Mouse (Mus musculus) granulocyte monocyte progenitor cell, adult 5-6 weeks (primary cell): ENCODE results near the gene Gria1. TPM values are rescaled to one million over a fixed set of nuclear protein-coding genes. Genes with fewer than 3 reads are reported as not detected.

ENCODE experiments used
- ATAC-seq: replicated peaks from 2 replicates; pipeline ENCODE4 v1.8.0; 2016; ENCODE audit warnings: mild to moderate bottlenecking, moderate TSS enrichment, inconsistent platforms; ENCODE audit not compliant: poor library complexity, severe bottlenecking
- total RNA-seq, 2 experiments: library from RNA; stranded (forward) in 1 of 2; stranded (reverse) in 1 of 2; fragments of 200-712, 200-1000 nt in 1 of 2; fragments of >200 nt in 1 of 2; fragmentation: Nextera tagmentation in 1 of 2; gene quantifications; 2 replicates each; pipeline ENCODE4 v1.2.3; 2014 to 2017

Gria1 gene
- total RNA-seq, 2 experiments from 2014 or later: not detected

DNA sequence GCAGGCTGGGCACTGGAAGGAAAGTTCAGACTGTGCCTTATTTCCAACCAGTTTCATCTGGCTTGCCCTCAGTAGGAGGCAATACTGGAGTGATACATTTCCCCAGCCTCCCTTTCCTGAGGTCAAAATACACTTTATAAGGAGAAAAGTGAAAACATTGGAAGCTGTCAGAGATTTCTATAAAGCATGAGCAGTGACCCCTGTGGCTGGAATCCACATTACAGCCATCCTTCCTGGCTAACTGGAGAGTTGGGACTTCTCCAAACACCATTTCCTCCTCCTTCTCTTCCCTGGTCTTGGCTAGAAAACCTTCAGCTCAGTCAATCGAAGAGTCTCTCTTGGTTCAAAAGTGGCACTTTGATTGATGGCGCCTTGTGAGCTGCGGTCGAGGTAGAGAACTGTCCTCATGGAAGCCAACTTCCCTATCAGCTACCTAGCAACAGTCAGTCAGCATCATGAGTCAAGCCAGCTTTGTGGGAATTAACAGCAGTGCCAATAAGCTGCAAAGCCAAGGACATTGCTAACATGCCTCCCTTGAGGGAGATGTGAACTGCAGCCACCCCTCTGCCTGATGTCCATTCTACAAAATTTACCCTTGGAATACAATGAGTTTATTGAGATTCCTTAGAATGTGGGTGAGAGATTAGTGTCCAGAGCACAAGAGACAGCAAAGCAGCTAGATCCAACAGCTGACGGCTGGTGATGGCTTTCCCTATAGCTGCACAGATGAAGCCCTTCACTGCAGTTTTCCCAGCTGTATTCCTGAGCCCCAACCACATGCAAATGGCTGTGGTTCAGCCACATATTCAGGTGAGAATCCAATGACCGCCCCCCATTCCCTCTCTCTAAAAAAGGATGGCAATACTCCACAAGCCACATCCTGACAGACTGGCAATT, 40.7 kb downstream of the Gria1 start:
- ATAC-seq: no peak

DNA sequence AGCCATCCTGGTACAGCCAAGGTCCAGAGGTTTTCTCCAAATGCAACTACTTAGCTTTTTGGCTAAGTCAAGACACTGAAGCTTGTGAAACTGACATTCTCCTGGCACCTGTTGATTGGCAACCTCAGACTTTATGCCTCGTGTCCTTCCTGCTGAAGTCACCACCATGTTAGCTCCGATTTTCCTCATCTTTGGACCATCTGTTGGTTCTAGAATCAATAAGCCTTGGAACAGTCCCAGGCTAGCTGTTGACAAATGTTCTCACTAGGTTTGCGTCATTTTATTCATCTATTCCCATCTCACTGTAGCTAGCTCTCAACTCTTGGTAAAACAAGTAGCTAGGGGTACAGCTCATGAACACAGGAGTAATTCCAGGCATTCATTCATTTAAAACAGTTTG, 51.3 kb downstream of the Gria1 start:
- ATAC-seq: no peak

DNA sequence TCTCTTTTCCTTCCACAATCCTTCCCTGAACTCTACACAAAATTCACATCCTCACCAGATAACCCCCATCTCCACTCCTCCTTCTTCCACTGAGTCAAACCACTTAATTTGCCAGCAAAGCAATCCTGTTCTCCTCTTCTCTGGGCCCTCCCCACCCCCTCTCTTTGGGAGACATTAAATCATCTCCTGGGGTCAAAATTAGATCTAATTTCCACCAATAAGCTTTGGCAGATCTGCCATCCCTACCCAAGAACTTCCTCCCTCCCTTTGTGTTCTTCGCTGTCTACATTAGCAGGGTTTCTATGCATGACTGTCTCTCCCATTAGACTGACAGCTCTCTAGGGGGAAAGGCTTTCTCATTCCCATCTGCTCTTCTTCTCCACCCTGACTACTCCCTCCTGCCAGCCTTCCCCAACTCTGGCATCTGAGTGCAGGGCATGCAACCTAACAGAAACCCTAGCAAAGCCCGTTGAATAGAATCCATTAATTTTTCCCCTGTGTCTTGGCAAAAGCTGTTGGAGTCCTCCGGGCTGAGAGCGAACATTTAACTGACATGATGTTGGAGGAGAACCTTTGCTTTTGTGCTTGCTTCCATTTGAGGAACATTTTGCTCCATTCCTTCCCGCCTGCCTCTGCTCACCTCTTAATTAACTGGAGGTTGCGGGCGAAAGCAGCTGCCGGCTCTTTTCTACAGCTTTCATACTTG, 59.2 kb downstream of the Gria1 start:
- no peak for ATAC-seq

DNA sequence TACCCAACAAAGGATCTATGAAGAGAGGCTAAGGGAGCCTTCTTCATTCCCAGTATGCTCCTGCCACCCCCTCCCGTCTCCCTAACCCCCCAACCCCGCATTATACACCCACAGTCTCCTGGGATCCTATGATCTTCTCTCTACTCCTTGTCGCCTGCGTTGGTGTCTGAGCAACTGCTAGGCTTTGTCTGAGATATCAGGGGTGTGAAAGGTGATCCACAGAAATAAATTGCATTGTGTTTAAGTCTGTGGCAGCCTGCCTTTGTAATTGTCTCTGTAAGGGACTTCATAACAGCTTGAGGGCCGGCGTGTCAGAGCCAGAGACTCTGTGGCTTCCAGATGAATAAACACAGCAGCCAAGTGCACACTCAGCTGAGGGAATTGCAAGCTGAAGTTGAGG, 61.0 kb downstream of the Gria1 start:
- ATAC-seq: no peak

DNA sequence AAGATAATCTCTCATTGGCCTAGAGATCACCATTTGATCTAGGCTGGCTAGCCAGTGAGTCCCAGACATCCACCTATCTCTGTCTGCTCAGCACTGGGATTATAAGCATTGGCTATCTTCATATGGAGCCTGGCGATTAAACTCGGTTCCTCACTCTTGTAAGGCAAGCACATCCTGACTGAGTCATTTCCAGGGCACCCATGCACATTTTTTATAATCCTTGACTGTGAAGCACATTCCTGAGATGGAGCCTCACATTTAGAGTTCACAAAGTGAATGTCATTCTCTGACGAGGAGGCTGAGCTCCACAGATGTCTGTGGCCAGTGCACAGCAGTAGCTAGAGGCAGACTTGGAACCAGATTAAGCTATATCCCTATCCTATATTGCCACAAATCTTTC, 68.2 kb downstream of the Gria1 start:
- ATAC-seq: no peak

DNA sequence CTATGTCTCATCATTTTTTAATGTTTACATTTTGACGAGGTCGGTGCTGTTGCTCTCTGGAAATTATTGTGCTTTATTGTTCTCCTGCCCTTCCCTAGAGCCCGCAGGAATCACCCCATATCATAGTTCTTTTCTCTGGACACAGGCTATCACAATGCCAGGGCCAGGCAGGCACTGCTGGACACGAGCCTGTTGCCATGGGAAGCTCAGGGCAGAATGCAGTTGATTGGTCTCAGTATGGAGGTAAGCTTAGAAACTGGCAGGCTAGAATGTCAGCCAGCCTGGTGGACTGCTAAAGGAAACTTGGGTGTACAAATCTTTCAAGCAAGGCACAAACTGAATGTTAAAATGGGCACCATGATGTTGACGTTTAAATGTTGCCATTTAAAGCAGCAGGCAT, 78.3 kb downstream of the Gria1 start:
- ATAC-seq: no peak

DNA sequence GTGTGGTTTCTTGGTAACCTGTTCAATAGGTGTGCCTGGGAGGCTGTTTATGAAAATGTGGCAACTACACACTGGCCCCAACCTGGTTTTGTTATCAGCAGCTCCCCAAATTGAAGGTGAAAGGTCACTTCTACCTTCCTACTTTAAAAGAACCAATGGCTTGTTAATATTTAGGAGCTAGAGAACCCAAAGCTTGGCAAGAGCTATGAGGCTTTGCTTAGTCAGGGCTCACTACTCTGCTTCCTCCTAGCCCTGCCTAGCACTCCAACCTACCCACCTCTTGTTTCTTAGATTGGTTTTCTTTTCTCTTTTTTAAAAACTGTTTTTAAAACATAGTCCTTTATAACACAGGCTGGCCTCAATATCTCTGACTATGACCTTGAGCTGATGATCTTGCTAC, 79.5 kb downstream of the Gria1 start:
- no peak for ATAC-seq

DNA sequence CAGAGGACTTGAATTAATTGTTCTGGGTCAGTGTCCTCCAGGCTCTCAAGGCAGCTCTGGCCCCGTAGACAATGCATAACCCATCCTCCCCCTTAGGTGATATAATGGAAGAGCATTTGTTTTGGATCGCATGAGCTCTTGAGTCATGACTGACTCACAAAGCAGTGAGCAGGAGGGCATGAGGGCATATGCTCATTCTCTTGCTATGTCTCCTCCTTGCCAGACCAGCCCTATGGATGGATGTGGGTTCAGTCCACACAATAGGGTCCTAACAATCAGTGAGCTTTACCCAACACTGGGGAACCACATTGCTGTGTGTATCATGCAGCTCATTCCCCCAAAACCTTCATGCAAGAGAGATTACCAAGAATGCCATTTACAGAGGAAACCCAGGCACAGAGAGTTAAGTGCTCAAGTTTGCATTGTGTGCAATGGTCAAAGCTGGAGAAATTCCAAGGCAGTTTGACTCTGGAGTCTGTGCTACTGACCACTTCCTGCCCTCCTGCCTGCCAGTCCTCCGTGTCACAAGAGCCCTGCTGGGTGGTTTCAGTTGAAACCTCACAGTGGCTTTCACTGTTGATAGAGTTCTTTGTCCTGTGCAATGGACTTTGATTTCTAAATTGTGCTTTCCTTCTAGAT, 80.2 kb downstream of the Gria1 start:
- no peak for ATAC-seq

DNA sequence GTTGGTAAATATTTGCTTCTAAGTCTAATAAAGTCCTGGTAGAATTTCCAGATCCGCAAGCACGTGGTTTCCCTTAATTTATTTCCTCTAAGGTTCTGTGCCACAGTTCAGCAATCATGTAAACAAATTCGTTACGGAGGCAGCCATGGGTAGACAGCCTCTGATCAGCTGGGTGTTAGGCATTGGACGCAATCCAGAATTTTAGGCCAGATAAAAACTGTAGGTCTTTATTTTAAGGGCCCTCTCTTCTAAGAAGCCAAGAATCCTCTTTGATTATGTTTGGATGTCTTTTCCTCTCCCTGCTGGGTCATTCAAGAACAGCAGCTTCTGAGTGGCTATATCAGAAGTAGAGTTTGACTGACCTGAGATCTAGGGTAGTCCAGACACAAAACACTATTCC, 89.3 kb downstream of the Gria1 start:
- no peak for ATAC-seq

DNA sequence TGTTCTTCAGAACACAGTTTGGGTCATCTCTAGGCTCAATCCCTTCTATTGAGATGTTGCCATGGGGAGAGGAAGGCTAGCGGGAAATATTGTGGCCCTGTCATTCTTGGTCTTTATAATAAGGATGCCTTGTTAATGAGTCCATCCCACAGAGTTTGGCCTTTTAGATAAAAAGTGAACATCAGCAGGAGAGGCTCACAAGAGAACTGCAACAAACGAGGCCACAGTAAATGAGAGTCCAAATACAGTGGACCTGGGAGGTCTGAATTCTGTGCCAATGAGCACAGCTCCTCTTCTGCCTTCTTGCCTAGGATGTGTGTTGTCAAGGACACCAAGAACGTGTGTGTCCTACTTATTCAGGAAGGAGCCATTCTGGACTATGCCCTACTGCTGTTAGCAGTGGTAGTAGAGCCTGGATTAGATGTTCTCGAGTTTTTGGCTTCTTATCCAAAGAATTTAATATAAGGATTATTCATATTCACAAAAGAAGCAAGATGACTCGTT, 92.6 kb downstream of the Gria1 start:
- ATAC-seq: no peak

DNA sequence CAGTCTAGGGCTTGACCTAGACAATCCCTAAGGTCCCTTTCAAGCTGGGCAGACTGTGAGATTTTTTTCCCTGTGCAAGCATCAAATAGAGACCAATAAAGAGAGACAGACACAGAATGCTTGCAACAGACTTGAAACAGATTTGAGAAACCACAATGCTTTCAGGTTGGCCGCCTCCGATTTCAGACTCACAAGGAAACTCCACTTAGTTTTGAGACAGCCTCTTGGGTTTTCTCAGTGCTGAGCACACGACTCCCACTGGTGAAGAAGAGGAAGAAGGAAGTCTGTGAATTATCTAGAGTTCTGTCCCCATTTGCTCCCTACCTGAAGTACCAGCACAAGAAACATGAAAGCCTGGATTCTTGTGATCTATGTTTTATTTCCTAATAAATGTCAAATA, 94.5 kb downstream of the Gria1 start:
- no peak for ATAC-seq

DNA sequence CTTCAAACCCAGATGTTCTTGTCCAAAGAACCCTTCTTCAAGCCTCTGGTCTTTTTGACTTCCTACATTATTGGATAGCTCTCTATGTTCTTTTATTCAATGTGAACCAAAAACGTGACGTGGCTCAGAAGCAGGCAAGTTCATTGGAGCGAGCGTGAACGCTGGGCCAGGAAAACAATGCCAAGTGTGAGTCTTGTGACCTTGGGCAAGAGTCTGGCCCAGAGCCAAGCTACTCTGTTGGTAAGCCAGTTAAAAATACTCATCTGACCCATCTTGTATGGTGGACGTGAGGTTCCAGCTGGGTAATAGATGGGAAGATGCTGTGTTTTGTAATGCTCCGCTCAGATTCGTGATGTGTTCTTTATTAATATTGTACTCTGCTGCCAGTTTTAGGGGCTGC, 101.2 kb downstream of the Gria1 start:
- ATAC-seq: no peak

DNA sequence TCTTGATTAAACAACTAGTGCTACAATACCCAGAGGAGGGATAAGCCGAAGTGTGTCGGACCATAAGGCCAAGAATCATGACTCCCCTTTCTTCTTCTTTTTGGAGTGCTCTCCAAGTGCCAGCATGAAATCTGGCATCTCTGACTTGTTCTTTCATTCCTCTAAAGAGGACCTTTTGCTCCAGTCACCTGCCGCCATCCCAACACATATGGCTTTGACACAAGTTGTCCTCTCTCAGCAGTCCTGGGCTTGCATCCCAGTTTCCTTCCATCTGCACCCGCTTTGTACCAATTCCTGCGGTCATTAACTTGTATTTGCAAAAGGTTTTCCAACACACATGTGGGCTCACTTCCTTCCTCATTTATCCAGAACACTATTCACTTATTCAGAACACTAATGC, 103.2 kb downstream of the Gria1 start:
- ATAC-seq: no peak

DNA sequence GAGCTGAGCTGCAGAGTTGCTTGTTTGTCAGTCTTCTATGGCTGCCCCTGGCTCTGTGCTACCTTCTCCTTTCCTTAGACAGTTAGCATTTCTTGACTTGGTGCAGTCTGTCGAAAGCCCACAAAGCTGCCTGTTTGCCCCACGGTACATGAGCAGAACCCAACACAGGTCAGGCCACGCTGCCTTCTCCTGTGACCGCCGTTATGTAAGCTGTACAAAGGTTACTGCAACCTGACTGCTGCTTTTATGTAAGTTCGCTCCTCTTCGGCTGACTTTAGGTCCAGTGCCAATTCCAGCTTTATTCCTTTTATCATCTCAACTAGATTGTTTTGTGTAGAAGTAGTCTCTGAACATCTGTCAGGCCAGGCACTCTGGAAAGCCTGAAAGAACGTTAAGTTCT, 115.9 kb downstream of the Gria1 start:
- ATAC-seq: no peak

DNA sequence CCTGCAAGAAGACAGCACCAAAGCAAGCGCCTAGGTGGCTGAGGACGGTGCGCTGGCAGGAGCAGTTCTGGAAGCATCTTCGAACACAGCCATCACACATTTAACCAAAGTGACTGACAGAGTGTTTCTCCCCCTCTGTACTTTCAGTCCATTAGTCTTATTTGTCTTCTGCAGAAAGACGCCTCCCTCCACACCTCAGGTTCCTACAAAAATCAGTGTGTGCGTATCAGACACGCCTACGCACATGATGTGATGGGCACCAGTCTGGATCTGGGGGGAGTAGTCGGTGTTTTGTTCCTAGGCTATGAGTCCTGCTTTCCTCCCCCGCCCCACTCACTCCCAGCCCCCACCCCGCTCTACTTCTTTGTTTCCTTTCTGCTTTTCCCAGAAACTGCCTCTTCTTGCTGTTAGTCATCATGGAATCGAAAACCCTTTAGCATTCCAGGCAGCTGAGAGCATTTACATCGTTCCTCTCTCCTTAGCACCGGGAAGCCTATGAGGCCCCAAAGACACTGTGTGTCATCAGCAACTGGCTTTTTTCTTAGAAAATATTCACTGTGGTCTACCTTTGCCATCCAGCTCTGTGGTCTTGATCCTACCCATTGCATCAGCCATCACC, 129.1 kb downstream of the Gria1 start:
- ATAC-seq: no peak

DNA sequence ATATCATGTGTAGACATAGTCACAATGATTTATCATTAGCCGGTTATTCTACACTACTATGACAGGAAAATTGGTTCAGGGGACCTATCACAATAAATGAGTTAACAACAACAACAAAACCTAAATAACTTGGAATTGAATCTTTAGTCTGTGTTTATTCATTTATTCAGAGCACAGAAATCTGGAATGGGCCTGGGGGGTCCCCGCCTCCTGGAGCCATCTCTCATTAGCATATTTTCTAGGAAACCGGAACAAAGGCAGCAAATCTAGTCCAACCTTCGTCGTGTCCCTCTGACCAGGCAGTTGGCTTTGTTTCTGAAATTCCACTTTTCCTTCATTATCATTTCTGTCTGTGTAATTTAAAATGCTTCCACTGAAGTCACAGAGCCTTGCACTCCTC, 132.5 kb downstream of the Gria1 start:
- no peak for ATAC-seq

DNA sequence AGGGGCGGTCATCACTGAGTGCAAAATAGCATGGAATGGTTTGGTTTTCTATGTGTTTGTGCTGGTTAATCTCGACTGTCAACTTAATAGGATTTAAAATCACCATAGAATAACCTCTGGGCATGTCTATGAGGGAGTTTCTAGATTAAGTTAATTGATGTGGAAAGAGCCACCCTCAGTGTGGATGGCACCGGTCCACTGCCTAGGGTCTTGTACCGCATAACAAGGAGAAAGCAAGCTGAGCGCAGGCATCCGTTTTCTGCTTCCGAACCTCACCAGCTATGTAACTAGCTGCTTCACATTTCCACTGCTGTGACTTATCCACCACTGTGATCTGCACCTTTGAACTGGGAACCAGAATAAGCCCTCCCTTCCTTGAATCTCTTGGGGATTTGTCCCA, 134.0 kb downstream of the Gria1 start:
- no peak for ATAC-seq

DNA sequence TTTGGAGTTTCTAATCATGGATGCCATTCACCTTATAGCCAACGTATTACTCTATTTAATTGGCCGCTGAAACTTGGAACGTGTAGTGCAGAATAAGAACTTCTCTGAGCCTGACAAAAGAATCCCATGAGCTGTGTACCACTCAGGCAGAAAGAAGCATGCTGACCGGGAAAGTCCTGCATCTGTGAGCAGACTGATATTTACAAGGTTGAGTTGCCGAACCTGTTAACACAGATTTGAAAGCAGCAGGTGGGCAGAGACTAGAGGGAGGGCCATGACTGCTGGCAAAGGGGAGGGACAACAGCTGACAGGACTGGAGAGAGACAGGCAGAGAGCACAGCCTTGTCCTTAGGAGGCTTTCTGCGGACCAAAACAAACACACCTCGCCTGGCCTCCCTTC, 134.5 kb downstream of the Gria1 start:
- ATAC-seq: no peak

DNA sequence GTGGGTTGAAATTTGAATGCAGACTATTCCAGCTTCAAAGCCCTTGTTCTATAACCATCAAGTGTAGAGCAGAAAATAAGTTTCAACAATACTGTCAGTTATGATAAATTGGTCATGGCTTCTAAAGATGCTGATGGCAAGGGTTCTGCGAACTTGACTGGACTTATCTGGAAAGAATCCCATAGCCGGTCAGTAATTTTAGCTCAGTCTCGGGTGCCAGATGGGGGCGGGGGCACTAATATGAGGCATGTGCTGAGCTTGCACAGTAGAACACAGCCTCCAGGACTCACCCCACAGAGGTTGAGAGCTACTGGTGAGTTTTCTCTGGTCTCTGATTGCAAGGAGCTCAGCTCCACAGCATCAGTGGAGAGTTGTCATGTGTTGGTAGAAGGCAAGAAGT, 140.5 kb downstream of the Gria1 start:
- ATAC-seq: no peak

DNA sequence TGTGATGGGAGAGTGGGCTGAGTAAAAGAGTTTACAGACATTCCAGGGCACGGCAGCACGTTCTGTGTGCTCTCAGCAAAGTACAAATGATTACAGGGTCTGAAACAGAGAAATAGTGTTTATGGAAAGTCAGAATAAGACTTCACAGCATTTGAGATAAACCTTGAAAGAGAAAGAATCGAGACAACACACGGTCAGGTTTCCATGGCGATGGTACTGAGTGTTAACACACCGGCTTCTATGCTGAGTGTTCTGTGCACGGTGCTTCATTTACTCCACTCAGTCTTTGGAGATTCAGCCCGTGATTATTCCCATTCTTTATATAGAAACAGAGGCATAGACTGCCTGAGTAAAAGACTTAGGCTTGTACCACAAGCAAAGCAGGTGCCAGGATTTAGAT, 143.8 kb downstream of the Gria1 start:
- no peak for ATAC-seq

DNA sequence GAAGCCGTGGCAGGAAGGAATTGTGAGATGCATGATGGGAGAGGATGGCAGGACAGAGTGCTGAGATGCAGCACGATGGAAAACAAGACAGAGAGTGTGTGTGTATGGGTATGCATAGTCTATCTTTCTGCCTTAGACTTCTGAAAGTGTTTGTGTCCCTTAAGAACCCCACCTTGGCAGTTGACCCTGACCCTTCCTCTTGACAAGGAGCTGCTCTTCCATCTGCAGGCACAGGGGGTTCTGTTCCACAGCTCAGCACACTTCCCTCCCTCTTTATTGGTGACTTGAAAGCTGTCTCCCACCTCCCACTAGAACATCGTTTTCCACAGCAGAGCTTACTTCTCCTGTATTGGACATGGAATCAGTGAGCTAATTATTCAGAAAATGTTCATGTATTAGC, 148.2 kb downstream of the Gria1 start:
- ATAC-seq: no peak
